Mouse (Mus musculus): Measurements from ENCODE around the gene Bdkrb1.

Gene Bdkrb1

DNA sequence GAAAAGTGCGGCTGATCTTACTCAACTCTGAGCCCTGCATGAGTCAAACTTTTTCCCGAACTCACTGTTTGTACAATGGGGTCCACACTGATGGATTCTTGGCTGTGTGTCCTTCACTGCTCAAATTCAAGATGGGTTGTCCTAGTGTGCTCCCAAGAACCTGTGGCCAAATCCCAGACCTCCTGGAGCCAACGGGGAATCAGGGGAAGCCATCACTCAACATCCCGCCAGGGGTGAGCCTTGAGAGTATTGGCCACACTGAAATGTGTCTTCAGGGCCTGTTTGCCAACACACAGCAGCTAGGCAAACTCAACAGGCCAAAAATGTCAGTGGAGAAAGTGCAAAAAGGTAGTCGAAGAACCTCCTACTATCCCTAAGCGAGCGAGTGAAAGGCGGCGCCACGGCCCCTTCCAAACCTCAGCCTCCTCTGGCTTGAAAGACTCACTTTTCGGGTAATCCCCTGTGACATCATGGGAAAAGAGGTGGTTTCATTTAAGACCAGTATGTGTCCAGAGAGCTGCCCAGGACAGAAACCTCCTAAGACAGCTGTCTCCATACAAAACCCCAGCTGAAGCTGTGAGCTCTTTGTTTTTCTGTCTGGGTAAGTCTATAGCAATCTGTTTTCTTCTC is at the start of gene Bdkrb1:
Bdkrb1 (plus strand) TSS at position 505 of the 630 bp plus-strand sequence.
- no peak for DNase-seq

GRCm38 (mm10) chr12:105554151-105554772 is 48.6 kb upstream of the Bdkrb1 start:
- DNase-seq, result peak; percentile 53 to 58

DNA sequence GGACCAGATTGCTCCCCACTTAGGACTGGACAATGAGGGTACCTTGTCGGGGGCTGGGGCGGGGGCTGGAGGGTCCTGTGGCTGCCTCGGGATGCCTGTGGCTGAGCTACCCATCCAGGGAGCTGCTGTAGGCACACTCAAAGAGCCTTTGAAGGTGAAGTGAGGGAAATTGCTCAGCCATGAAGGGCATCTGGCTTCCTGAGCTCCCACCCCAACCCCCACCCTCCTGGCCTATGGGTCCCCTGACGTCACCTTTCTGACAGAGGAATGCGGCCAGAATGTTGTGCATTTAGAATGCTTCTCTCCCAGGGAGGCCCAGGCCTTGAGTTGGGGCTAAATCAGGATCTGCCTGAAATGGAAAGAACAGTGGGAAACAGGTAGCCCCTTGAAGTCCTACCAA is 47.7 kb upstream of the Bdkrb1 start:
- no peak for DNase-seq

- DNase-seq, result peak; percentile 64 to 82
Measured at GRCm38 (mm10) chr12:105557250-105557925, 45.5 kb upstream of the Bdkrb1 start.

DNA sequence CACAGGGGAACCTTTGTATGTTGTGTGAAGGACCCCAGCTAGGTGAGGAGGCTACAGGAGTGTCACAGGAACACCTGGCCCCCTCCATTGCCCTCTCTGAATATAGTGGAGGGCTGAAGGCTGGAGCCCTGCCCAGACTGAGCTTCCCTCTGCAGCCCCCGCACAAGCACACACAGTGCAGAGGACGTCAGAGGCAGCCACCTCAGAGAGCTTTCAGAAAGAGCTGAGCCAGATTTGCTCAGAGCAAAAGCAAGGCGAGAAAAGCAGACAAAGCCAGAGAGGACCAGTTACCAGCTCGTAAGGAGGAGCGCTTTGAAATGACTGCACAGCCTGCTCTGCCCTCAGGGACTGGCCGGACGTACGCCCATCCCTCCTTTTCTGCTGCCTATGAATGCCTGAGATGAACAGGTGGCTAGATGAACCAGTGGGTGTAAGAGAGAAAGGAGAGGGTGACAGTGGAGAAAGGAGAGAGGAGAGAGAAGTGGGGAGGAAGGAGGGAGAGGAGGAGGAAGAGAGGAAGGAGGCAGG is 41.8 kb upstream of the Bdkrb1 start:
- DNase-seq, result no peak

GRCm38 (mm10) chr12:105562056-105562820 is 40.6 kb upstream of the Bdkrb1 start:
- no peak for DNase-seq

DNA sequence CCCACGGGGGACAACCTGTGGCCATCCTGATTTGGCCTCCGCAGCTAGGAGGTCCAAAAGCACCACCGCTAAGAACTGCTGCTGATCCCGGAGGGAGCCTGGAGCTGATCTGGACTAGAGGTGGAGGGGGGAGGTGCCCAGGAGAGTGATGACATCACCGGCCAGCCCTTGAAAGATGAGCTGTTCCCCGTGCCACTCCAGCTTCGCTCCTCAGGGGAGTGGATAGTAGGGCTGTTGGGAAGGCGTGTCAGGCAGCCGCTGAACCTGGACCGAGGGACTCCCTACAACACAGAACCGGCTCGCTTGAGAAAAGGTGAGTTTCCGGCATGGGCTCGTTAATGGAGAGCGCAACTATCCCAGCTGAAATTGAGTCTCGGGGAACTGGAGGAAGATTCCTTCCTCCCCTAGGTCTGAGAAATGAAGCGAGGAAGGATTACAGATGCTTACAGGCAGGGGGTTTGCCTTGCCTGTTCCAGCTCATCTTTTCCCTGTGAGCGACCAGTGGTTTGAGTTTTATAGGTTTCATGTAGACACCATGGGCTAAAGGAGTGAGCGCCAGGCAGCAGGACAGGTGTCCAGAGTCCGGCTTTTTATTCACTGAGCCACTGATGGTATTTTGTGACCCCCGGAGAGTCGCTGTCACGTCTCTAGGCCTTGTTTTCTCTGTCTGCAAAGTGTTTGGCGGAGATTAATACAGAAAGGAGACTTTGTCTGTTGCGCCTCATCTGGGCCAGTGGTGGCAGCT is 39.8 kb upstream of the Bdkrb1 start, which contains the start of gene Bdkrb2:
Bdkrb2 (plus strand) TSS at position 291 of the 745 bp plus-strand sequence.
- peak; percentile 64 to 65 for DNase-seq

DNA sequence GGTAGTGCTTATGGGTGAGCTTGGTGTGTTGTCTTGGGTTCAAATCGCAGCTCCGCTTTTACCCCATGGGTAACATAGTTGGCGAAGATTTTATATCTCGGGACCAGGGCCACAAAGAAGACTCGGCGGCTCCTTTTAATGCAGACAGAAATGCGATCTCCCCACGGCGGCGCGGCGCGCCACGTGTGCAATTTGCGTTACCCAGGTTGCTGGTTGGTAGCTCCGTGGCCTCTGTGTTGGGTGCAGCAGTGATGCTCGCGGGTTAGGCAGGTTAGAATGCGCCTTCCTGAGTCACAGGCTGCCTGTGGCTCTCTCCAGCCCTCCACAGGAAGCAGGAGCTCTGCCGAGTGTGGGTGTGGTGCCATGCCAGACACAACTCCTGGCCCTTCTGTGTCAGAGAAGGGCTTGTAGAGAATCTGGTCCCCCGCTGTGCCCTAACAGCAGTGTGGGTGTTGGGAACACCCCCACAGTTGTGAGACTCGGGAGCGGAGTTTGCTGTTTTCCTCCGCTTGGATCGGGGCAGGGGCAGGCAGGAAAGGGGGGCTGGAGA is 39.1 kb upstream of the Bdkrb1 start:
- DNase-seq, result peak; percentile 36 to 54

GRCm38 (mm10) chr12:105565221-105565620 is 37.7 kb upstream of the Bdkrb1 start:
- DNase-seq, result no peak

DNA sequence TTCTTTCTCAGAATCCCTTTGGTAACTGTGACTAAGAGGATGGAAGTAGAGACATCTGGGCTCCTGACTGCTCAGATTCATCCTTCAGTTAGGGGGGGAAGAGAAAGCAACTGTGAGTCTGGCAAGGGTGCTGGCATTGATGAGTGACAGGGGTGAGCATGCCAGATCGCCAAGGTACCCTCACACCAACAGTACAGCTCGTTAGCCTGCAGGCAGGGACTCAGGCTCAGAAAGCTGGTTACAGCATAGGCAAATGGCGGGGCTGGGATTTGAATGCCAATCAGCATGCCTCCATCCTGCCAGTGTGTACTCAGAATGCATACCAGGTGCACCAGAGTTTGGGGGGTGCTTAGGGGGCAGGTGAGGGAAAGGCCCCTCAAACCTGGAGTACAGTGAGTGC is 31.0 kb upstream of the Bdkrb1 start:
- no peak for DNase-seq

DNA sequence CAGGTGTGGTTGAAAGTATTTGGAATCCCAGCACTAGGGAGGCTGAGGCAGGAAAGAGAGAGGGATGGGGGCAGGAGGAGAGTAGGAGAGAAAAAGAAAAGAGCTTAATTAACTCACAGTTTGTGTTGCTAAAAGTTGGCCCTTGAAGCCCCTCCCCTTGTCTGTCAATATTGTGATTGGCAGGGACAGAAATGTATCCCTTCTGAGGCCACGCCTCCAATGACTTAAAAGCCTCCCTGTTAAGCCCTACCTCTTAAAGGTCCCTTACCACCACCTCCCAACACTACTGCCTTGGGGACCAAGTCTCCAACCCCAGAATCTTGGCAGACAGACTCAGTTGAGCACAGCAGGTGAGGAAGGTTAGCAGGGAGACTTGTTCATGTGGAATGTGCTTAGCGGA is 30.3 kb upstream of the Bdkrb1 start:
- DNase-seq, result no peak

DNA sequence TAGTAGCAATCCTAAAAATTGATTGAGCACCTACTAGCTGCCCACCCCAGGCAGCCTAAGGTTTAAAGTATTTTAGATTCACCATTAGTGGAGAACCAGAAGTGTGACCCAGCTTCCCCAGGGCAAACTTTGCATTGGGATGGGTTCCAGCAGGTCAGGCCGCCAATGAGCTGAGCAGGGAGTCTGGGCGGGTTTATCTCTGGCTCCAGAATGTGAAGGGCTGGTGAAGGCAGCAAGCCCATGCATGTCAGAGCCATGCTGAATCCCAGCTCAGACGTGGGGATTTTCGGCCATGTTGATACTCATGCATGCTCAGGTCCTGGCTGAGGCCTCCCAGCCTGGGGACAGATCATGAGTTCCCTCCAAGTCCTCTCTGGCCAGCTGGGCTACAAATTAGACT is 28.5 kb upstream of the Bdkrb1 start:
- DNase-seq, result no peak

GRCm38 (mm10) chr12:105580490-105580889 is 22.4 kb upstream of the Bdkrb1 start:
- no peak for DNase-seq

- DNase-seq, result no peak
Measured at GRCm38 (mm10) chr12:105582486-105582885, 20.4 kb upstream of the Bdkrb1 start.

GRCm38 (mm10) chr12:105583484-105583883 is 19.4 kb upstream of the Bdkrb1 start:
- DNase-seq, result peak; percentile 51 to 72

GRCm38 (mm10) chr12:105584851-105585250 is 18.0 kb upstream of the Bdkrb1 start:
- peak; percentile 86 to 87 for DNase-seq

DNA sequence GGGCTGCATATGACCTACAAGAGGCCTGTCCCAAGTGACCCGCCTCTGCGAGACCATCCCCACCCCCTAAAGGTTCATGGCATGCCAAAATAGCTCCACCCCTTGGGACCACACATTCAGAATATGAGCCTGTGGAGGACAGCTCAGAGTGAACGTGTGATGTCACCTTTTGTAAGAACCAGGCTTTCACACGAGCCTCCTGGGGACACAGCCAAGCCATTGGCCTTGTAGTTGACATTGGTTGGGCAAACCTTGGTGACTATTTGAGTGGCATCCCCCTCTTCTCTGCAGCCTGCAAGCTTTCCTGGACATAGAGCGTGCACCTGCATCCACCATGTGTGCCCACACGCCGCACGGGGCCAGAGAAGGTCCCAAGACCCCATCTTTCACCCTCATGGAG is 15.4 kb upstream of the Bdkrb1 start:
- no peak for DNase-seq

GRCm38 (mm10) chr12:105590786-105591185 is 12.1 kb upstream of the Bdkrb1 start:
- DNase-seq, result no peak

- DNase-seq, result no peak
Measured at GRCm38 (mm10) chr12:105592361-105592761, 10.5 kb upstream of the Bdkrb1 start.

DNA sequence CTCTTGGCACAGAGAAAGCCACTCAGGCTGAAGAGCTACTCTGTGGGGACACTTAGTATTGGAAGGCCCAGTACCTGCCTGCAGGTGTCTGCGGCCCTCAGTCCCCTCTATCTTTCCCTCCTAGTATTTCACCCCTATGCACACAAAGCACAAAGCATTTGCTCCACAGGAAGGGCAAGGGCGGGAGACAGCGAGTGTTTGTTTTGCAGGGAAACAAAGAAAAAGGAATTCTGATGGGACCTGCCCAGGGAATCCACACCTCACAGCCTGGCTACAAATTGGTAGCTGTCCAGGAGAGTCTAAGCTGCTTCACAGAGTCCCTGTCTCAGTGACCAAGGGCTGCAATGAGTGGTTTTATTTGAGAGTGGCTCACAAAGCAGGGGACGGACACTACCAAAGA is 9.4 kb upstream of the Bdkrb1 start:
- DNase-seq, result no peak

- DNase-seq, result no peak
Measured at GRCm38 (mm10) chr12:105597135-105597534, 5.8 kb upstream of the Bdkrb1 start.

DNA sequence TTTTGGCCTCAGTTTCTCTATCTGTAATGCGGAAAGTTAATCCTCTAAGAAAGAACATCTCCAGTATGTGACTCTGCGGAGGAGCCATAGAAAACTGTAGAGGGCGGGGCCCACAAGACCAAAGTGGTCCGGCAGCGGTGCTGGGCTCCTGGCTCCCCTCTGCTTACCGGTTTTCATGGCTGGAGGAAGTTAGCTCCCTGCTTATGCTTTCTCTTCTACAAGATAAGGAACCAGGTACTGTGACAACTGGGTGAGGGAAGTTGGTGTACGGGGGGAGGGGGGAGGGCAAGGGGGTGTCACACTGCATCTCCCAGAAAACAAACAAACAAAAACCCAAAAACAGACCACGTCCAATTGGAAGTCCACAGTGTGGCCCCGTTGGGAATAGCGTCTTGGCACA is 4.4 kb upstream of the Bdkrb1 start:
- no peak for DNase-seq
